Mouse (Mus musculus): ENCODE results near the gene Dph1. TPM values are rescaled to one million over a fixed set of nuclear protein-coding genes. Genes with fewer than 3 reads are reported as not detected.

Gene Dph1
- total RNA-seq, 2 experiments from 2014 or later, result 0.58 to 4.5 TPM

GRCm38 (mm10) chr11:75164051-75164450 lies 27.0 kb downstream of the Dph1 start:
- ATAC-seq (replicated peaks; ENCODE audit: low FRiP score, poor library complexity, severe bottlenecking), result no peak

- ATAC-seq (replicated peaks; ENCODE audit: low FRiP score, poor library complexity, severe bottlenecking), result no peak
Measured at GRCm38 (mm10) chr11:75163379-75163778, 27.7 kb downstream of the Dph1 start.

GRCm38 (mm10) chr11:75162591-75163080 lies 28.4 kb downstream of the Dph1 start:
- ATAC-seq (replicated peaks; ENCODE audit: low FRiP score, poor library complexity, severe bottlenecking), result no peak

GRCm38 (mm10) chr11:75161417-75162008 lies 29.5 kb downstream of the Dph1 start:
- no peak for ATAC-seq (replicated peaks; ENCODE audit: low FRiP score, poor library complexity, severe bottlenecking)

GRCm38 (mm10) chr11:75160954-75161353 lies 30.1 kb downstream of the Dph1 start:
- ATAC-seq (replicated peaks; ENCODE audit: low FRiP score, poor library complexity, severe bottlenecking), result no peak

- ATAC-seq (replicated peaks; ENCODE audit: low FRiP score, poor library complexity, severe bottlenecking), result 0 out of 2 replicates have a peak, but pooled peaks have one; percentile 22
Measured at GRCm38 (mm10) chr11:75159564-75159963, 31.5 kb downstream of the Dph1 start.

GRCm38 (mm10) chr11:75158432-75158831 lies 32.6 kb downstream of the Dph1 start:
- no peak for ATAC-seq (replicated peaks; ENCODE audit: low FRiP score, poor library complexity, severe bottlenecking)

GRCm38 (mm10) chr11:75157901-75158300 lies 33.1 kb downstream of the Dph1 start:
- no peak for ATAC-seq (replicated peaks; ENCODE audit: low FRiP score, poor library complexity, severe bottlenecking)

- no peak for ATAC-seq (replicated peaks; ENCODE audit: low FRiP score, poor library complexity, severe bottlenecking)
Measured at GRCm38 (mm10) chr11:75157037-75157436, 34.0 kb downstream of the Dph1 start.

GRCm38 (mm10) chr11:75156416-75156815 lies 34.6 kb downstream of the Dph1 start:
- ATAC-seq (replicated peaks; ENCODE audit: low FRiP score, poor library complexity, severe bottlenecking), result no peak

- no peak for ATAC-seq (replicated peaks; ENCODE audit: low FRiP score, poor library complexity, severe bottlenecking)
Measured at GRCm38 (mm10) chr11:75155985-75156384, 35.1 kb downstream of the Dph1 start.

GRCm38 (mm10) chr11:75154053-75154585 lies 36.9 kb downstream of the Dph1 start:
- no peak for ATAC-seq (replicated peaks; ENCODE audit: low FRiP score, poor library complexity, severe bottlenecking)

- no peak for ATAC-seq (replicated peaks; ENCODE audit: low FRiP score, poor library complexity, severe bottlenecking)
Measured at GRCm38 (mm10) chr11:75152603-75153557, 38.2 kb downstream of the Dph1 start.

- ATAC-seq (replicated peaks; ENCODE audit: low FRiP score, poor library complexity, severe bottlenecking), result no peak
Measured at GRCm38 (mm10) chr11:75150346-75150745, 40.7 kb downstream of the Dph1 start.

GRCm38 (mm10) chr11:75148332-75149035 lies 42.6 kb downstream of the Dph1 start:
- ATAC-seq (replicated peaks; ENCODE audit: low FRiP score, poor library complexity, severe bottlenecking), result no peak

GRCm38 (mm10) chr11:75147846-75148168 lies 43.2 kb downstream of the Dph1 start:
- no peak for ATAC-seq (replicated peaks; ENCODE audit: low FRiP score, poor library complexity, severe bottlenecking)

- ATAC-seq (replicated peaks; ENCODE audit: low FRiP score, poor library complexity, severe bottlenecking), result no peak
Measured at GRCm38 (mm10) chr11:75147106-75147845, 43.8 kb downstream of the Dph1 start.

- no peak for ATAC-seq (replicated peaks; ENCODE audit: low FRiP score, poor library complexity, severe bottlenecking)
Measured at GRCm38 (mm10) chr11:75145841-75146240, 45.2 kb downstream of the Dph1 start.

- no peak for ATAC-seq (replicated peaks; ENCODE audit: low FRiP score, poor library complexity, severe bottlenecking)
Measured at GRCm38 (mm10) chr11:75142749-75143148, 48.3 kb downstream of the Dph1 start.

GRCm38 (mm10) chr11:75141913-75142312 lies 49.1 kb downstream of the Dph1 start:
- no peak for ATAC-seq (replicated peaks; ENCODE audit: low FRiP score, poor library complexity, severe bottlenecking)
